In genomic region chr1:61160505-61160904, GRCm38 (mm10) we compare ENCODE assay signal across 16 mouse cellular contexts.
"Had no signal": no experiment of that assay in that cellular context is flagged by ENCODE, and none has a peak within 500 bp of the region (broad histone marks: within the 10 kb centered on the region; RNA-seq: fewer than 3 reads in every experiment).

No protein-coding gene starts in this region.

- H3K9me3 ChIP-seq: neural tube, embryonic 13.5 days; neural tube, embryonic 15.5 days; stomach, embryonic 15.5 days had no signal

- H3K27me3 ChIP-seq: neural tube, embryonic 13.5 days; neural tube, embryonic 15.5 days; stomach, embryonic 15.5 days had no signal

- DNase-seq: retina, postnatal 1 day; right cerebral cortex, adult 18-20 months; right cerebral cortex, postnatal 14 days; right cerebral cortex, postnatal 25 days; right cerebral cortex, postnatal 4 days; spleen, adult 18-20 months; thymus, adult 18-20 months; thymus, adult 2 months; thymus, postnatal 14 days; thymus, postnatal 25 days; thymus, postnatal 36 days; thymus, postnatal 4 days had no signal

- H3K27ac ChIP-seq: neural tube, embryonic 13.5 days; neural tube, embryonic 15.5 days; stomach, embryonic 15.5 days; stomach, postnatal 0 days had no signal

- H3K4me1 ChIP-seq: neural tube, embryonic 15.5 days; stomach, embryonic 15.5 days had no signal

- H3K4me2 ChIP-seq: neural tube, embryonic 13.5 days; neural tube, embryonic 15.5 days; stomach, embryonic 15.5 days had no signal

- H3K36me3 ChIP-seq: neural tube, embryonic 13.5 days; neural tube, embryonic 15.5 days; stomach, embryonic 15.5 days had no signal

- H3K4me3 ChIP-seq: neural tube, embryonic 13.5 days; neural tube, embryonic 15.5 days; stomach, embryonic 15.5 days had no signal

- H3K9ac ChIP-seq: neural tube, embryonic 13.5 days; neural tube, embryonic 15.5 days; stomach, embryonic 15.5 days had no signal
